Mouse (Mus musculus): ENCODE data around the gene Tagln2. TPM values are rescaled to one million over a fixed set of nuclear protein-coding genes. Genes with fewer than 3 reads are reported as not detected.

The Tagln2 gene
- polyA plus RNA-seq, 1 experiment, result 18.0 TPM

DNA sequence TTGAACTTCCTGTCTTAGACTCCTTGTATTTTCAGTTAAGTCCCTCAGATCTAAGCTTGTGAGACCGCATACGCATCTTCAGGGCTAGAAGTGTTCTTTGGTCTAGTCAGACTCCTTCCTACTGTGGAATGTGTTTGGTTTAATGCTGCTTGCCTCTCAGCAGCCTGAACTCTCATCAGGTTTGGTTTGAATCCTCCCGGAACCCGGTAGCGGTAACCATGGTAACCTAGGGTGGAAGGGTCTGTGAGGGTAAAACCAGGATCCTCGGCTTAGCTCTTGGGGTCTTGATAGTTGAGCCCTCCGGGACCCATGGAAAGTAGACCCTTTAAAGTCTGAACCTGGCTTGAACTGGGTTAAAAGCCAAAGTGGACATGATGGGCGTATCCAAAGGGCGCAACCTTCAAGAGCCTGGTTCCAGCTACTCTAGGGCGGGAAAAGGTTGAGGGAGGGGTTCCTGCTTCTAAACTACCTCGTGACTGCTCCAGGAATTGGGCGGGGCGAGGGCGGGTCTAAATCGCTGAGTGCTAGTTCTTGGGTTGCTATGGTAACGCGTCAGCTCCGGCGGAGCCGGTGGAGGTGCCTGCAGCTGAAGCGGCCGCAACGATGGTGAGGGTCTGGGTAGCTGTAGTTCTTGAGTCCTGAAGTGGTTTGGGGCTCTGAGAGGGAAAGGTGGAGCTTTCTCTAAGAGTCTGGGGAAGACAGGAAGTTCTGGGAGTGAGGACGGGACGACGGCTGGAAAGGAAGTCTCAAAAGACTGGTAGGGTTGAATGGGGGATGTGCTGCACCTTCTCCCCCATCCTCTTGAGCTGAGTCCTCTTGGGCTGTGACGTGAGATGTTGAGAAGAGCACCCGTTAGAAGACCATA is 21.0 kb downstream of the Tagln2 start, which contains the start of gene Cfap45:
Gene Cfap45 (plus strand): TSS at position 226 of the 865 bp plus-strand sequence.
- Histone ChIP-seq H3K4me1 (ENCODE audit: control insufficient read depth, insufficient read depth, low read length) (no peaks in the 10 kb centered on the region), H3K4me3 (ENCODE audit: insufficient read depth, low read length) (peak within 1 kb of the TSS; percentile 35), H3K27ac (ENCODE audit: insufficient read depth, low read length) (no peak within 1 kb of the TSS)
- TF ChIP-seq CTCF (IDR thresholded peaks at IDR 0.05; ENCODE audit: extremely low read depth, insufficient read depth, low read length) (no peak), POLR2A (IDR thresholded peaks at IDR 0.05; ENCODE audit: extremely low read depth, insufficient read depth, low read length) (no peak)

DNA sequence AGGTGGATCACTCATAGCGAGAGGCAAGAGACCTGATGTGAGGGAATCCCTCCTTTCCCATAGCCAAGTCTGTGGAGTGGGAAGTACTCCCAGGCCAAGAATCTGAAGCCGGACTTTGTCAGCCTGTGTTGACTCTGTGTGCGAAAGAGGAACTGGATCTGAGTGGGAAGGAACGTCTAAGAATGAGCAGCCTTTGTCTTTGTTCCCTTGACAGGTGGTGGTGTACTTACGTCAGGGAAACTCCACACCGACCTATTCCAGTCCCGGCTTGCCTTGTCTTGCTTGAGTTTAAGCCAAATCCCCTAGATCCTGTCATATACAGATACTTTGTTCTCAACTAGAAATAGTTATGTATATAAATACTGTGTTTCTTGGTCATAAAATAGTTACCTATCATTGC is 22.7 kb downstream of the Tagln2 start:
- TF ChIP-seq POLR2A (IDR thresholded peaks at IDR 0.05; ENCODE audit: extremely low read depth, insufficient read depth, low read length), result no peak
- no peak for TF ChIP-seq CTCF (IDR thresholded peaks at IDR 0.05; ENCODE audit: extremely low read depth, insufficient read depth, low read length)
- H3K27ac ChIP-seq (ENCODE audit: insufficient read depth, low read length), result no peak overlapping the region
- no peak overlapping the region for H3K4me3 ChIP-seq (ENCODE audit: insufficient read depth, low read length)
- H3K4me1 ChIP-seq (ENCODE audit: control insufficient read depth, insufficient read depth, low read length), result no peaks in the 10 kb centered on the region

DNA sequence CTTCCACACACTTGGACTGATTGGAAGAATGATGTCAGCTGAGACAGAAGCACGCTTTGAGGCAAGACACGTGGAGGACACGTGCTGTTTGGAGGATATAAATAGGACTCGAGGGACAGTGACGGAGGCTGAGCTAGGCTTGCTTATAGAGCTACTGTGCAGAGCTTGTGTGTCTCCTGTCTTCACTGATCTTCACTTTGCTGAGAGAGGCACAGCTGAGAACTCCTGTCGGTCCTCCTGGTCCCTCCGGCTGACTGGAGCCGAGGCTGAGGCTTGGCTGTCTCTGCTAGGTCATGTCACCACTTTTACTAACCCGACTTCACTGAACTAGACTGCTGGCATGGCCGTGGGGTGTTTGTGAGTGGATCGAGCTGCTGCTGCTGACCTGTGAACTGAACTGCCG is 23.9 kb downstream of the Tagln2 start:
- Histone ChIP-seq H3K27ac (ENCODE audit: insufficient read depth, low read length) (no peak overlapping the region), H3K4me1 (ENCODE audit: control insufficient read depth, insufficient read depth, low read length) (no peaks in the 10 kb centered on the region), H3K4me3 (ENCODE audit: insufficient read depth, low read length) (no peak overlapping the region)
- TF ChIP-seq CTCF (IDR thresholded peaks at IDR 0.05; ENCODE audit: extremely low read depth, insufficient read depth, low read length) (no peak), POLR2A (IDR thresholded peaks at IDR 0.05; ENCODE audit: extremely low read depth, insufficient read depth, low read length) (no peak)

- H3K4me3 ChIP-seq (ENCODE audit: insufficient read depth, low read length), result no peak overlapping the region
- no peaks in the 10 kb centered on the region for H3K4me1 ChIP-seq (ENCODE audit: control insufficient read depth, insufficient read depth, low read length)
- TF ChIP-seq CTCF (IDR thresholded peaks at IDR 0.05; ENCODE audit: extremely low read depth, insufficient read depth, low read length), result no peak
- no peak for TF ChIP-seq POLR2A (IDR thresholded peaks at IDR 0.05; ENCODE audit: extremely low read depth, insufficient read depth, low read length)
- H3K27ac ChIP-seq (ENCODE audit: insufficient read depth, low read length), result no peak overlapping the region
These were observed 25.3 kb downstream of the Tagln2 start for GRCm38 (mm10) chr1:172525027-172525764.

DNA sequence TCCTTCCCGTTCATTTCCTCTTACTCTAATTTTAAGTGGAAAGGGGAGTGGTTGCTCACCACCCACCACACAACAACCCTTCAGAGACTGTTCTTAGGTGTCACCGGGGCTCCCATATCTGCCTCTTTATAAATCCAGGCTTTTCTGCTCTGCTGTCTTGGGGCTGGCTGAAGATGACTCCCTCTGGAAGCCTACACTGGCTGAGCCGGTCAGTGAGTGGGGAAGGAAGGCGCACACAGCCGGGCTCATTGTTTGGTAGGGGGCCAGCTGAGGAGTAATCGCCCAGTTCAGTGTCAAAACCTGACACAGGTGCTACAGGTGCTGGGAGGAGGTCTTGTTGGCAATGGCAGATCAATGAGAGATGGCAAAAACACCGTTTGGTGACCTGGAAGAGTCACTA is 26.1 kb downstream of the Tagln2 start:
- Histone ChIP-seq H3K4me1 (ENCODE audit: control insufficient read depth, insufficient read depth, low read length) (no peaks in the 10 kb centered on the region), H3K4me3 (ENCODE audit: insufficient read depth, low read length) (no peak overlapping the region), H3K27ac (ENCODE audit: insufficient read depth, low read length) (no peak overlapping the region)
- no peak for TF ChIP-seq CTCF (IDR thresholded peaks at IDR 0.05; ENCODE audit: extremely low read depth, insufficient read depth, low read length)
- no peak for TF ChIP-seq POLR2A (IDR thresholded peaks at IDR 0.05; ENCODE audit: extremely low read depth, insufficient read depth, low read length)

DNA sequence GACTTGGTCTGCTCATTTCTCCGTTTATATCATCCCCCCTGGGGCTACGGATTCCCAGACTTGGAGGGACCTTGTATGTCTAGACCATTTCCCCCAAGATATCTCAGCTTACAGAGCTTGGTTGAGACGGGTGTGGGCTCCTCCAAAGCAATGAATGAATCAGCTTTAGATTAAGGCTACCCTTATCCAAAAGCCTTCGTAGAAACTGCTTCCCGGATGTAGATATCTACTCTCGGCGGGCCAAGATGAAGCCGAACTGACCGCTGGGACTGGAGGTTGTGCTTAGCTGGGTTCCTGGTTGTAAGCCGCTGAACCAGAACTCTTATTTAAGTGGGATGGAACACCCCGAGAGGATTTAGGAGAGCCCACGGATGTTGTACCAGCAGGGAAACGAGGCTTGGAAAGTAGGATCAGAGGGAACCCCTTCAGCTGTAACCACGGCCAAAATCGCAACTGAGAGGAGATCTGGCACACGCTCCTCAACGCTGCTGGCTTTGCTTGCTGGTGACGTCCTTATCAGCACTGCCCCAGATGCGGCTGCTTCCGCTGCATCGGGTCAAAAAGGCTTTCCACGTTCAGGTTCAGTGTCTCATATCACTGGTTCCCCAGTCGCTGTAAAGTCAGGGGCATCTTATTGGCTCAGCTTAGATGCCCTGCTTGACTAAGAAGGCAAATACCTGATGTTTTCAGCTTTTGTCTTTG is 26.7 kb downstream of the Tagln2 start:
- H3K27ac ChIP-seq (ENCODE audit: insufficient read depth, low read length), result no peak overlapping the region
- H3K4me3 ChIP-seq (ENCODE audit: insufficient read depth, low read length), result no peak overlapping the region
- TF ChIP-seq CTCF (IDR thresholded peaks at IDR 0.05; ENCODE audit: extremely low read depth, insufficient read depth, low read length) (no peak), POLR2A (IDR thresholded peaks at IDR 0.05; ENCODE audit: extremely low read depth, insufficient read depth, low read length) (no peak)
- no peaks in the 10 kb centered on the region for H3K4me1 ChIP-seq (ENCODE audit: control insufficient read depth, insufficient read depth, low read length)

GRCm38 (mm10) chr1:172527431-172527830 is 27.6 kb downstream of the Tagln2 start:
- TF ChIP-seq POLR2A (IDR thresholded peaks at IDR 0.05; ENCODE audit: extremely low read depth, insufficient read depth, low read length) (no peak), CTCF (IDR thresholded peaks at IDR 0.05; ENCODE audit: extremely low read depth, insufficient read depth, low read length) (no peak)
- Histone ChIP-seq H3K4me1 (ENCODE audit: control insufficient read depth, insufficient read depth, low read length) (no peaks in the 10 kb centered on the region), H3K27ac (ENCODE audit: insufficient read depth, low read length) (no peak overlapping the region), H3K4me3 (ENCODE audit: insufficient read depth, low read length) (no peak overlapping the region)

DNA sequence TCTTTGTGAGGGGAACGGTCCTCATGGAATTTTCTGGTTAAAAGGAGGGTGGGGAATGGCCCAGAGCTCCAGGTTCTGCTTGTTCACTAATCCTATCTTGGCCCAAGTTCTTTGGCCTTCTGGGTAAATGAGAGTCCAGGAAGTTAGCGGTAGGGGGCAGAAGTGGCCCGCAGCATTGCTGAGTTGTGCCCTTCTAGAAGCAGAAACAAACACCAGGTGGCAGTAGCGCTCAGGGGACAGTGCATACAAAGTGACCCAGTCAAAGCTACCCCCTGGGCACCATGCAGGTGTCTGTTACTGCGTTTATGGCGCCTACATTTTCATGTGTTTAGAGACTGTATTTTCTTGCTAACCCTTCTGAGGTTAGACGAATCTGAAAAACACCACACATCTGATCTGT is 28.9 kb downstream of the Tagln2 start:
- TF ChIP-seq CTCF (IDR thresholded peaks at IDR 0.05; ENCODE audit: extremely low read depth, insufficient read depth, low read length) (peak; percentile 99), POLR2A (IDR thresholded peaks at IDR 0.05; ENCODE audit: extremely low read depth, insufficient read depth, low read length) (no peak)
- no peaks in the 10 kb centered on the region for H3K4me1 ChIP-seq (ENCODE audit: control insufficient read depth, insufficient read depth, low read length)
- H3K27ac ChIP-seq (ENCODE audit: insufficient read depth, low read length), result no peak overlapping the region
- H3K4me3 ChIP-seq (ENCODE audit: insufficient read depth, low read length), result no peak overlapping the region

GRCm38 (mm10) chr1:172530544-172531220 is 30.8 kb downstream of the Tagln2 start:
- TF ChIP-seq CTCF (IDR thresholded peaks at IDR 0.05; ENCODE audit: extremely low read depth, insufficient read depth, low read length), result no peak
- no peak for TF ChIP-seq POLR2A (IDR thresholded peaks at IDR 0.05; ENCODE audit: extremely low read depth, insufficient read depth, low read length)
- Histone ChIP-seq H3K4me1 (ENCODE audit: control insufficient read depth, insufficient read depth, low read length) (no peaks in the 10 kb centered on the region), H3K27ac (ENCODE audit: insufficient read depth, low read length) (no peak overlapping the region), H3K4me3 (ENCODE audit: insufficient read depth, low read length) (no peak overlapping the region)

Data from cortical plate, adult 2 months (tissue).